Mouse (Mus musculus) stomach, embryonic 15.5 days (tissue): ENCODE results near the gene Eno2. TPM values are rescaled to one million over a fixed set of nuclear protein-coding genes. Genes with fewer than 3 reads are reported as not detected.
A peak's percentile ranks its signal among the peaks of the same experiment; 100 is the strongest.
"Not testable (repeated sequence)": the region's sequence is repeated elsewhere in the genome, so short reads cannot be mapped to it uniquely, and the experiment has no call there.

Experiments used
- ATAC-seq: fragments of 200-750 bp; cut with Nextera tagmentation; 2 replicates; pipeline ENCODE4 v1.8.0; 2017; ENCODE audit warnings: low read depth, moderate number of reproducible peaks, moderate TSS enrichment; ENCODE audit not compliant: insufficient read depth, low FRiP score
- H3K27ac ChIP-seq: fragments of 300-500 bp; sonication (generic); 2 replicates; pipeline ENCODE4 v1.5.1; 2015; ENCODE audit warnings: mild to moderate bottlenecking, inconsistent platforms
- H3K27me3 ChIP-seq: fragments of 300-500 bp; sonication (generic); replicated peaks from 2 replicates; pipeline ENCODE4 v1.6.1; 2015; ENCODE audit warnings: inconsistent platforms
- H3K36me3 ChIP-seq: fragments of 300-500 bp; sonication (generic); 2 replicates; pipeline ENCODE4 v1.6.1; 2015; ENCODE audit warnings: inconsistent platforms
- H3K4me1 ChIP-seq: fragments of 300-500 bp; sonication (generic); 2 replicates; pipeline ENCODE4 v1.6.1; 2015; ENCODE audit warnings: inconsistent platforms
- H3K4me2 ChIP-seq: fragments of 300-500 bp; sonication (generic); 2 replicates; pipeline ENCODE4 v1.6.1; 2015; ENCODE audit warnings: mild to moderate bottlenecking, inconsistent platforms
- H3K4me3 ChIP-seq: fragments of 300-500 bp; sonication (generic); replicated peaks from 2 replicates; pipeline ENCODE4 v1.5.1; 2015; ENCODE audit warnings: inconsistent platforms
- H3K9ac ChIP-seq: fragments of 300-500 bp; sonication (generic); 2 replicates; pipeline ENCODE4 v1.6.1; 2015; ENCODE audit warnings: inconsistent platforms
- H3K9me3 ChIP-seq: fragments of 300-500 bp; sonication (generic); 2 replicates; pipeline ENCODE4 v1.6.1; 2016; ENCODE audit warnings: inconsistent platforms
- WGBS: fragments of 180-500 bp; shearing (Covaris S2); methylation state at CpG from one replicate; pipeline ENCODE4 v1.1.7; 2015; 5-methylcytosine and 5-hydroxymethylcytosine counted together
- polyA plus RNA-seq: library from polyadenylated mRNA; unstranded; fragments of >200 nt; fragmentation: Nextera tagmentation; extraction: Ambion mirVana; gene quantifications from 2 replicates; pipeline ENCODE4 v1.2.1, GENCODE M21; 2015

Gene Eno2
- polyA plus RNA-seq, 1 experiment from 2014 or later, result 6.9 TPM

DNA sequence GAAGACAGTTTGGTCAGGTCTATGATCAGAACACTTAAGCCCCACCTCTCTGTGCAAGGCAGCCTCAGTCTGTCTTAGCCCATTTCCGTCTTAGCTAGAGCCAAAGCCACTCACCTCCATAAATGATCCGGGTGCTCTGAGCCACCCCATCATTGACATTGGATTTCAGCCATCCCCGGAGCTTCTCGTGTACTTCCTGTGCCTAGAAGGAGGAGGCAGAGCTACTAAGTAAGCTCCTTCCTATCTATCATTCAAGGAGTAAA lies 41.9 kb upstream of the Eno2 start:
- 73% methylated on average over 4 of the region's 4 CpGs for WGBS
- Histone ChIP-seq H3K4me1 (peaks cover 48% of the 10 kb centered on the region), H3K4me2 (0 out of 2 replicates have a peak overlapping the region, but pooled peaks have one; percentile 79), H3K36me3 (peaks cover 16% of the 10 kb centered on the region), H3K4me3 (no peak overlapping the region), H3K9me3 (no peaks in the 10 kb centered on the region), H3K9ac (no peak overlapping the region), H3K27ac (peak overlapping the region; percentile 14; the same call in 1 of the 2 replicates), H3K27me3 (no peaks in the 10 kb centered on the region)
- ATAC-seq, result no peak

DNA sequence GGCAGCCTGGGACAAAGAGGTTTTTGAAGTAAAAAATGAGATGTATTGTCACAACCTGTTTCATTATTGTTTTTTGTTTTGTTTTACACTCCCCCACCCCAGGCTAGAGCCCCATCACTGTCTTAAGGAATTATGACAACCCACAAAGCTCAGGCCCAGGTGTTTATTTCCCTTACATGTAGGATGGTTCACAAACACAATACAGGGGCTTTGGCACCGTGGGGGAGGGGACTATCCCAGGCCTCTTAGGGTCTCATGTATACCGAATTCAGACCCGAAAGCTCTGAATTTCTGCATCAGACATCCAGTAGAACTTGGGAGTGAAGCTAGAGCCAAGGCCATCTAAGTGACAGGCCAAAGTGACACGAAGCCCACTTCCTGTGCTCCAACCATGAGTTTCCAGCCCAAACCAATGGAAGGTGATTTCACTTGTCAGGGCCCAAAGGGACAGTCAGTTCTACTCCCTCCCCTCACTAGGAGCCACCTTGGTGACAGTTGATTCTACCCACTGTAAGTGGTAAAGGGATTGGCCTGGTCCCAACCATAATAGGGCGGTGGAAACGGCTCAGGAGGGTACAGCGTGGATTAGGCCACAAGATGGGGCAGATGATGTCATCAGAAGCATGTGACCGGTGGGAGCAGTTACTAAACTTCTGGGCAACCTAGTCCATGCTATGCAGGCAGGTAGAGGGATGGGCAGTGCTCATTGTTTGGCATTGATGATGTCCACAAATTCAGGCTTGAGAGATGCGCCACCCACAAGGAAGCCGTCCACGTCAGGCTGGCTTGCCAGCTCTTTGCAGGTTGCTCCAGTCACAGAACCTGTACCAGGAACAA lies 41.3 kb upstream of the Eno2 start:
- 80% methylated on average over 11 of the region's 11 CpGs for WGBS
- peaks cover 53% of the 10 kb centered on the region for H3K4me1 ChIP-seq
- not testable (repeated sequence) for ATAC-seq, H3K9me3 ChIP-seq, H3K4me3 ChIP-seq, H3K27me3 ChIP-seq, H3K9ac ChIP-seq, H3K4me2 ChIP-seq
- H3K36me3 ChIP-seq, result peaks cover 16% of the 10 kb centered on the region
- H3K27ac ChIP-seq, result peak overlapping the region; percentile 96; the same call in 1 of the 2 replicates

DNA sequence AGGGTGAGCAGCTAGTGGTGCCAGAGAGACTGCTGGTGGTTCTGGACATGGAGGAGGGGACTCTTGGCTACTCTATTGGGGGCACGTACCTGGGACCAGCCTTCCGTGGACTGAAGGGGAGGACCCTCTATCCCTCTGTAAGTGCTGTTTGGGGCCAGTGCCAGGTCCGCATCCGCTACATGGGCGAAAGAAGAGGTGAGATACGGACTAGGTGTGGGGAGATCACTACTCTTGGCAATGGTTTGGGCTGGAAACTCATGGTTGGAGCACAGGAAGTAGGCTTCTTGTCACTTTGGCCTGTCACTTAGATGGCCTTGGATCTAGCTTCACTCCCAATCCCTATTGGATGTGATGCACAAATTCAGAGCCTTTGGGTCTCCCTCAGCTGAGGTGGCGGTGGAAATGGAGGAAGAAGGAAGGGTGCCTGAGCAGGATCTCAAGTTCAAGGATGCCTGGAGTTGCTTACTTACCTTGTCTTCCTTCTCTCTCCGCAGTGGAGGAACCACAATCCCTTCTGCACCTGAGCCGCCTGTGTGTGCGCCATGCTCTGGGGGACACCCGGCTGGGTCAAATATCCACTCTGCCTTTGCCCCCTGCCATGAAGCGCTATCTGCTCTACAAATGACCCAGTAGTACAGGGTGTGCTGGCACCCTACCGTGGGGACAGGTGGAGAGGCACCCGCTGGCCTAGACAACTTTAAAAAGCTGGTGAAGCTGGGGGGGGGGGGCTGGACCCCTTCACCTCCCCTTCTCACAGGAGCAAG lies 40.5 kb upstream of the Eno2 start:
- H3K4me1 ChIP-seq, result peaks cover 51% of the 10 kb centered on the region

DNA sequence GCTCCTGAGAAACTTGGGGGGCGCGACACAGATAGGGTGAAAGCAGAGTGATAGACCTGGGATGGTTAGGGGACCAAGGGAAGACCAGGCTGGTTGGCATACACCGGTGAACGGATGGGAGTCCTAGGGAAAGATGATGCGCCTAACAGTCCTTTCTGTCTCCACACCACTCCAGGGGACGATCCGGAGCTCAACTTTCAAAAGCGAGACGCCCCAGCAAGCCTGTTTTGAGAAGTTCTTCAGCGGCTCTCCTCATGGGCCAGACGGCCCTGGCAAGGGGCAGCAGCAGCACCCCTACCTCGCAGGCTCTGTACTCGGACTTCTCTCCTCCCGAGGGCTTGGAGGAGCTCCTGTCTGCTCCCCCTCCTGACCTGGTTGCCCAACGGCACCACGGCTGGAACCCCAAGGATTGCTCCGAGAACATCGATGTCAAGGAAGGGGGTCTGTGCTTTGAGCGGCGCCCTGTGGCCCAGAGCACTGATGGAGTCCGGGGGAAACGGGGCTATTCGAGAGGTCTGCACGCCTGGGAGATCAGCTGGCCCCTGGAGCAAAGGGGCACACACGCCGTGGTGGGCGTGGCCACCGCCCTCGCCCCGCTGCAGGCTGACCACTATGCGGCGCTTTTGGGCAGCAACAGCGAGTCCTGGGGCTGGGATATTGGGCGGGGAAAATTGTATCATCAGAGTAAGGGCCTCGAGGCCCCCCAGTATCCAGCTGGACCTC lies 39.7 kb upstream of the Eno2 start:
- peaks cover 45% of the 10 kb centered on the region for H3K4me1 ChIP-seq
- peak overlapping the region; percentile 96 for H3K27ac ChIP-seq
- H3K9ac ChIP-seq, result peak overlapping the region; percentile 58
- H3K4me3 ChIP-seq, result peak overlapping the region; percentile 68
- peak overlapping the region; percentile 97 for H3K4me2 ChIP-seq
- H3K36me3 ChIP-seq, result peaks cover 16% of the 10 kb centered on the region
- no peaks in the 10 kb centered on the region for H3K27me3 ChIP-seq
- peak; percentile 17; the same call in 1 of the 2 replicates for ATAC-seq
- no peaks in the 10 kb centered on the region for H3K9me3 ChIP-seq
- 0% methylated on average over 35 of the region's 35 CpGs for WGBS

More for the DNA sequence above, 40.5 kb upstream of the Eno2 start:
- no peak for ATAC-seq
- no peaks in the 10 kb centered on the region for H3K27me3 ChIP-seq
- H3K9me3 ChIP-seq, result no peaks in the 10 kb centered on the region
- 38% methylated on average over 14 of the region's 14 CpGs for WGBS
- peak overlapping the region; percentile 97 for H3K4me2 ChIP-seq
- peaks cover 16% of the 10 kb centered on the region for H3K36me3 ChIP-seq
- H3K27ac ChIP-seq, result peak overlapping the region; percentile 96
- peak overlapping the region; percentile 68 for H3K4me3 ChIP-seq
- H3K9ac ChIP-seq, result peak overlapping the region; percentile 58

DNA sequence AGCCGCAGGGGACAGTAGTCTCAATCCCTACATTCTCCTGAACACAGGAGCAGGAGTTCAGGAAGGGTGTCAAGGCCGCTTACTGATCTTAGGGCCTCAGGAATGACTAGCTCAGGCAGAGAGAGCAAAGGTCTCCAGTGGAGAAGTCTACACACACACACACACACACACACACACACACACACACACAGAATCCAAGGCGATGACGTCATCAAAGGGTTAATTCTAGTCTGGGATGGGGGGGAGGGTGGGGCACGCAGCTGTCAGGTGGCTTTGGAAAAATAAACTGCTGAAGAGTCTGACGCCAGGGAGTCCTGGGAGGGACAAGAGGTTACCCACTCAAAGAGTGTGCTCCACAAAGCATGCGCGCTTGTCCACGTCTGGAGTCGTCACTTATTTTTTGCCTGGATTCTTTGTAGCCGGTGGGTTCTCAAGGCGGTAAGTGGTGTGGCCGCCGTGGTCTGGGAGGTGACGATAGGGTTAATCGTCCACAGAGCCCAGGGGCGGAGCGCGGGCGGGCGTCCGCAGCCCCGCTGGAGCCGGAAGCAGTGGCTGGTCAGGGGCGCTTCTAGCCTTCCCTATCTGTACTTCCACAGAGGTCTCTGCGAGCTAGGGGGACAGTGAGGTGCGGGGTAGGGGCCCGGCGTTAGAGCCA lies 39.0 kb upstream of the Eno2 start, which contains the start of gene Spsb2:
TSS of gene Spsb2 (plus strand) at position 304 of the 655 bp plus-strand sequence.
- no peaks in the 10 kb centered on the region for H3K27me3 ChIP-seq
- H3K4me1 ChIP-seq, result peaks cover 44% of the 10 kb centered on the region
- H3K9ac ChIP-seq, result peak within 1 kb of the TSS; percentile 58
- H3K9me3 ChIP-seq, result no peaks in the 10 kb centered on the region
- peak within 1 kb of the TSS; percentile 68 for H3K4me3 ChIP-seq
- peak; percentile 70 for ATAC-seq
- peak within 1 kb of the TSS; percentile 97 for H3K4me2 ChIP-seq
- peaks cover 16% of the 10 kb centered on the region for H3K36me3 ChIP-seq
- peak within 1 kb of the TSS; percentile 96 for H3K27ac ChIP-seq
- WGBS, result 3% methylated on average over 29 of the region's 29 CpGs

DNA sequence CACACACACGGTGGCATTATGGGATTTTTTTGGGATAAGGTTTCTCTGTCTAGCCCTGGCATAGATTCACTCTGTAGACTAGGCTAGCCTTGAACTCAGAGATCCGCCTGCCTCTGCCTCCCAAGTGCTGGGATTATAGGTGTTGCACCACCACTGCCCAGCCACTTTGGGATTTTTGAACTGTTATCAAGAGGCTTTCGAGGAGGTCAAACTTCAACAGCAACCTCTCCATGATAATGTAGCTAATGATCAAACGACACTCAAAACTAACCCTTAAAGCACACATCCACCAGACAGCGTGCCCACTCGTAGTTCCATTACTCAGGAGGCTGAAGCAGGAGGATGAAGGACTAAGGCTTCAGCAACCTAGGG lies 38.5 kb upstream of the Eno2 start:
- Histone ChIP-seq H3K9me3 (no peaks in the 10 kb centered on the region), H3K9ac (no peak overlapping the region), H3K36me3 (peaks cover 16% of the 10 kb centered on the region), H3K4me1 (peaks cover 44% of the 10 kb centered on the region), H3K4me3 (peak overlapping the region; percentile 68), H3K27me3 (no peaks in the 10 kb centered on the region), H3K4me2 (peak overlapping the region; percentile 97), H3K27ac (peak overlapping the region; percentile 96)
- 60% methylated on average over 6 of the region's 6 CpGs for WGBS
- no peak for ATAC-seq

DNA sequence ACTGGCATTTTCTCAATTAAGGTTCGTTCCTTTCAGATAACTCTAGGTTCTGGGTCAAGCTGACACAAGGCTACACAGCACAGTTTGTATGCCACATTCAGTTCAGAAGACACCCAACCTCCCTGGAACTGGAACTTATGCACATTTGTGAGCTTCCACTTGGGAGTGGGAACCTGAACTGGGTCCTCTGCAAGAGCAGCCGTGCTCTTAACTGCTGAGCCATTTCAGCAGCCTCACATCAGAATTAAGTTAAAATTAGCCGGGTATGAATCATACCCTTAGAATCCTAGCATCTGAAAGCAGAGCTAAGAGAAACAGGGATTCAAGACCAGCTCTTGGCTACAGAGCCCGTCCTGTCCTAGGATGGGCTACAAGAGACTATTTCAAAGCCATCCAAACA lies 37.9 kb upstream of the Eno2 start:
- ATAC-seq, result no peak
- WGBS, result 79% methylated on average over 4 of the region's 4 CpGs
- no peak overlapping the region for H3K4me3 ChIP-seq
- H3K9ac ChIP-seq, result no peak overlapping the region
- H3K27me3 ChIP-seq, result no peaks in the 10 kb centered on the region
- peaks cover 39% of the 10 kb centered on the region for H3K4me1 ChIP-seq
- no peak overlapping the region for H3K4me2 ChIP-seq
- H3K9me3 ChIP-seq, result no peaks in the 10 kb centered on the region
- H3K36me3 ChIP-seq, result peaks cover 16% of the 10 kb centered on the region
- H3K27ac ChIP-seq, result no peak overlapping the region

DNA sequence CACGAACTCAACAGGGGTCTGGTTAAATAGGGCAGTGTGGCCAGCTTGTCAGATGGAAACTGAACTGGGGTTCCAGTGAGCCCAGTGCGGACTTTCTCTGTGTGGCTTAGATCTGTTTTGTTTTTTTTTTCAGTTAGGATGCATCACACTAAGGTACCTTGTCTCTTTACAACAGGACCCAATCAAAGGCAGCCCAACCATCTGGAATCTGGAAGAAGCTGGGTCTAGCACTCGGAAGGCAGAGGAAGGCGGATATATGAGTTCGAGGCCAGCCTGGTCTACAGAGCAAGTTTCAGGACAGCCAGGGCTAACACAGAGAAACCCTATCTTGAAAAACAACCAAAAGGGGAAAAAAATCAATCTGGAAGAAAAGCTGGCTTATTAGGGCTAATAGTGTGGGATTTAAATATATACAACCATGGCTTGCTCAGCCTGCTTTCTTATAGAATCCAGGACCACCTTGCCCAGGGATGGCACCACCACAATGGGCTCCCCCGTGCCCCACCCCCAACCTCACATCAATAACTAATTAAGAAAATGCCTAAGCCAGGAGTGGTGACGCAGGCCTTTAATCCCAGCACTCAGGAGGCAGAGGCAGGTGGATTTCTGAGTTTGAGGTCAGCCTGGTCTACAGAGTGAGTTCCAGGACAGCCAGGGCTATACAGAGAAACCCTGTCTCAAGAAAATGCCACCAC lies 37.1 kb upstream of the Eno2 start:
- Histone ChIP-seq H3K4me3 (peak overlapping the region; percentile 50), H3K9me3 (no peaks in the 10 kb centered on the region), H3K4me2 (peak overlapping the region; percentile 89), H3K27me3 (no peaks in the 10 kb centered on the region), H3K4me1 (peaks cover 31% of the 10 kb centered on the region), H3K9ac (no peak overlapping the region), H3K36me3 (peaks cover 8% of the 10 kb centered on the region), H3K27ac (peak overlapping the region; percentile 96)
- ATAC-seq, result no peak
- WGBS, result 79% methylated on average over 7 of the region's 7 CpGs

DNA sequence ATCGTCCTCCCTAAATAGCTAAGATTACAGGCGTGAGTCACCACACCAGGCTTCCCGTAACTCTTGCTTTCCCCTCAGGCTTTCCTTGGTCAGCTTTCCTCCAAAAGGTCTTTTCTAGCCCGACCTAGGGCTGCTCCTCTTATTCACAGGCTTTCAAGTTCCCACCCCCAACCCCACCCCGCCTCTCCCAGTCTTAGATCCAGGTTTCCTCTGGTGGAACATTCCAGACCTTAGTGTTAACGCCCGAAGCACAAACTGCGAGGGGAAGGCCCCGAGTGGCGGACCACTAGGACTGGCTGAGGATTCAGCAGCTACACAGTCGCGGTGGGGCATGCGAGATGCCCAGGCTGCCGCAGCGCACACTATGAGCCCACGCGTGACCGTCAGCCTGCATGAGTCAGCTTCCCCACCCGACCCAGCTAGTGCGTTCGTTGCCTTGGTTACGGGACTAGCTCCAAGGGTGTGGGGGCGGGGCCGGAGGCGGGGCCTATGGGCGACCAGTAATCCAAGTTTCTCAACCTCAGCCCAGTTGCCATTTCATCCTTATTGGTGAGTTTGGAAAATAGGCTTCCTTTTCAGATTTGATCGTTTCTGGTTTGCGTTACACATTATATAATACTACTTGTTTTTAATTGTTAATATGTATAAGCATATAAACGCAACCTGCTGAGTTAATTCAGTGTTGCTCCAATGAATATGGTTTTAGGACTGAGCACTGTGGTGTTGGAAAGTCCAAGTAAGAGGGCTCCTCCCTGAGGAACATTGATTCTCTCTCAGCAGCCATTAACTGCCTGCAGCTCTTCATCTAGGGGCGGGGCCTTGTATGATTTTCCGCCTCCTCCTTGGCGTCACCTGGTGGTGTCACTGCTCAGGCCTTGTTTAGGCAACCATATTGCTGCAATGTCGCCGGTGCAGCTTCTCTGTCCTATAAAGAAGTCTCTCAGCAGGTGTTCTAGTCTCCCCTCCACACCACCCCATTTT lies 36.2 kb upstream of the Eno2 start:
- WGBS, result 2% methylated on average over 34 of the region's 34 CpGs
- ATAC-seq, result peak; percentile 83
- no peaks in the 10 kb centered on the region for H3K27me3 ChIP-seq
- peaks cover 4% of the 10 kb centered on the region; the same call in 1 of the 2 replicates for H3K36me3 ChIP-seq
- 0 out of 2 replicates have a peak overlapping the region, but pooled peaks have one; percentile 4 for H3K9ac ChIP-seq
- H3K4me1 ChIP-seq, result peaks cover 28% of the 10 kb centered on the region
- H3K4me3 ChIP-seq, result peak overlapping the region; percentile 50
- H3K4me2 ChIP-seq, result peak overlapping the region; percentile 89
- no peaks in the 10 kb centered on the region for H3K9me3 ChIP-seq
- peak overlapping the region; percentile 96 for H3K27ac ChIP-seq

DNA sequence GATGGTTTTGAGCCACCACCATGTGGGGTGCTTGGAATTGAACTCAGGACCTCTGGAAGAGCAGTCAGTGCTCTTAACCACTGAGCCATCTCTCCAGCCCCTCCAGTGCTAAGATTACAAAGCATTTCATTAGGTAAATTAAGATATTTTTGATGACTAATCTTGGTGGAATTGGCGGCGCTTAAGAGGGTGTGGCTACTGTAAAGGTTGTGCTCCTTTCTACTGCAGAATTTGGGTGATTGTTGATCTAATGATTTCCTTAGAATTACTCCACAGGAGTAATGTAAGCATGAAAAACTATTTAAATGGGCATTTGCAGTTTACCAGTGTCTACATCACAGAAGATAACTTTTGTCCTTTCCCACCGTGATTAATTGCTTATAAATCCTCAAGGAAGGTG lies 34.9 kb upstream of the Eno2 start:
- no peaks in the 10 kb centered on the region for H3K36me3 ChIP-seq
- H3K9me3 ChIP-seq, result no peaks in the 10 kb centered on the region
- no peak for ATAC-seq
- H3K4me1 ChIP-seq, result peaks cover 15% of the 10 kb centered on the region
- no peak overlapping the region for H3K4me3 ChIP-seq
- H3K27ac ChIP-seq, result no peak overlapping the region
- H3K4me2 ChIP-seq, result no peak overlapping the region
- 82% methylated on average over 3 of the region's 3 CpGs for WGBS
- H3K9ac ChIP-seq, result no peak overlapping the region
- H3K27me3 ChIP-seq, result no peaks in the 10 kb centered on the region
